Mouse (Mus musculus) E14TG2a.4 (cell line): ENCODE measurements around the gene Hs2st1.

Experiments
- H3K27me3 ChIP-seq: 2 replicates; pipeline ENCODE4 v1.6.1; 2014; ENCODE audit warnings: low read length, control low read depth; ENCODE audit not compliant: insufficient read depth
- H3K36me3 ChIP-seq: 2 replicates; pipeline ENCODE4 v1.6.1; 2014; ENCODE audit warnings: low read length, control low read depth; ENCODE audit not compliant: insufficient read depth
- H3K4me1 ChIP-seq: replicated peaks from 2 replicates; pipeline ENCODE4 v1.6.1; 2014; ENCODE audit warnings: low read depth, low read length, control low read depth
- H3K4me3 ChIP-seq: replicated peaks from 2 replicates; pipeline ENCODE4 v1.5.1; 2014; ENCODE audit warnings: mild to moderate bottlenecking, low read length
- H3K9me3 ChIP-seq: 2 replicates; pipeline ENCODE4 v1.6.1; 2014; ENCODE audit warnings: low read length, control low read depth
- CTCF ChIP-seq: conservative IDR thresholded peaks from 2 replicates; pipeline ENCODE4 v1.5.1; 2014; ENCODE audit warnings: low read length
- NANOG ChIP-seq: IDR thresholded peaks from 2 replicates; pipeline ENCODE4 v1.6.1; 2014; ENCODE audit warnings: borderline replicate concordance, low read length, mixed read lengths
- POU5F1 ChIP-seq: IDR thresholded peaks from 2 replicates; pipeline ENCODE4 v1.6.1; 2014; ENCODE audit warnings: low read length, borderline replicate concordance

Hs2st1 gene

DNA sequence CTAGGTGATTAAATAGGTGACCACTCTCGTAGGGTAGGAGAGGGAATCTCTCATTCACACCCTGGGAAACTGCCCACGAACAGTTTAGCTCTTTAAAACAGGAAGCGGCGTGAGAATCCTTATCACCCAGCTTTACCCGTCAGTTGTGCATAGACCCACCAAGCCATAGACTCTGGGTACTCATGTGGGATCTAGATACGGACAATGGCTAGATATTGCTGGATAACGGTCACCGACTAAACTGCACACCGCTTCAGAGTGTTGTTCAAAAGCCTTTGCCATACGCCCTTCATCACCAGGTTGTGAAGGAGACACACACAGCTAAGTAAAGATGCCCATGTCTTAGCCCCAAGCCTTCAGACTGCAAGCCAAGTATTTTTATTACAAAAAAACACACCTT is 185.3 kb downstream of the Hs2st1 start:
- H3K9me3 ChIP-seq = 0 out of 2 replicates have a peak, but pooled peaks cover 4% of the 10 kb centered on the region
- no peak overlapping the region for H3K4me3 ChIP-seq
- peaks cover 34% of the 10 kb centered on the region for H3K27me3 ChIP-seq
- TF ChIP-seq NANOG (no peak), POU5F1 (no peak), CTCF (no peak)
- H3K36me3 ChIP-seq = no peaks in the 10 kb centered on the region
- H3K4me1 ChIP-seq = peaks cover 8% of the 10 kb centered on the region

DNA sequence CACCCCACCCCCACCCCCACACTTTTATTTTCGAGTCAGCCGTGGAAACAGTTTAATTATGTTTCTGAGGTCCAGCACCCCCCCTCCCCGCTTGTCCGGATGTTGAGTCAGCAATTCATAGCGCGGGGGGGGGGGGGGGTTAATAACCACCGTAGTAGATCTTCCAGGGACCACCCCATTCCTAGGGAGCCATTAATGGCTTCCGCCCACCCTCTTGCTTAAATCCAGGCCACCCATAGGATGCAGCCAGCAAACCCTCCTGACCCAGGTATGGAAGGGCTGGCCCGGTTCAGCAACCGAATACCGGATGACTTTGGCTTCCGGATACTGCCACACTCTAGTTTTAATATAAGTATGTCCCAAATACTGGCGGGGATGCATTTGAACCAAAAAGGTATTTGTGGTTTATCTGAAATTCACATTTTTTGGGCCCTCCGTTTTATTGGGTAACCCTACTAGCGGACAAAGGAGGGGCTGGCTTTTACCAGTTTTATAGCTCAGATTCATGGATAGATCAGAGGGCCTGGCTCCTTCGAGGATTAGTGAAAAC is 188.5 kb downstream of the Hs2st1 start:
- H3K9me3 ChIP-seq = 0 out of 2 replicates have a peak, but pooled peaks cover 4% of the 10 kb centered on the region
- no peak overlapping the region for H3K4me3 ChIP-seq
- no peaks in the 10 kb centered on the region for H3K36me3 ChIP-seq
- TF ChIP-seq NANOG (no peak), CTCF (no peak), POU5F1 (no peak)
- peaks cover 39% of the 10 kb centered on the region for H3K27me3 ChIP-seq
- peaks cover 11% of the 10 kb centered on the region for H3K4me1 ChIP-seq

DNA sequence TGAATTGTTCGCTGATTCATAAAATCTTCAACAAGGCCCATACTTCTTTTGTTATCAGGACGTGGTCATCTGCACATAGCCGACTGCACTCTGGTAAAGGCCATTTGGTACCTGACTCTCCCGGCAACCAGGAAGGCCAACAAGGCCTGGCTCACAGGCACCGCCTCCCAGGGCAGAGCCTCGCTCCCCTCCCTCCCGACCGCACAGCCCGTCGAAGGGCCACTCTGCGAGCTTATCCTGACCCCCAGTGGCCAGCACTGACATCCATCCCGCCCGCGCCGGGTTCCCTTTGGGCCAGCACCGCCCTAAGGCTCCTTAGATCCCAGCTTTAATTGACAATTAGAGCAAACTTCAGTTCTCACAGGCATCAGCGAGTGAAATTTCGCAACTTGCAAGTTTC is 189.1 kb downstream of the Hs2st1 start:
- Histone ChIP-seq H3K9me3 (0 out of 2 replicates have a peak, but pooled peaks cover 4% of the 10 kb centered on the region), H3K4me3 (peak overlapping the region; percentile 57), H3K36me3 (no peaks in the 10 kb centered on the region), H3K4me1 (peaks cover 11% of the 10 kb centered on the region), H3K27me3 (peaks cover 41% of the 10 kb centered on the region)
- no peak for TF ChIP-seq POU5F1
- TF ChIP-seq NANOG = no peak
- no peak for TF ChIP-seq CTCF

DNA sequence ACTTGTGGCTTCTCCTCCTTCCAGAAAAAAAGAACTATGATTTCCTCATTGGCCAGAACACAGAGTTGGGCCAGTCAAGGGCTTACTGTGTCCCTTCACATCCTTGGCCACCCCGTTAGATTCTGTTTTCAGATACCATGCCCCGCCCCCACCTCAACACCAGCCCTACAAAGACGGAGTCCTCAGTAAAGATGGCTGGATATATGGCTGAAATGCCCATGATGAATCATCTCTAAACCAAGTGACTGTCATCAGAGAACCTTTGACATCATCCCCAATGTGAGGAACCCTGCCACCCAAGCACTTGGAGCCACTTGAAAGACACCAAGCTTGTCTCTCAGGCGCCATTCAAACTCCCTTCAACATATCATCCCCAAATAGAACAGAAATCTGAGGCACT is 190.2 kb downstream of the Hs2st1 start:
- no peak for TF ChIP-seq CTCF
- no peak for TF ChIP-seq NANOG
- TF ChIP-seq POU5F1 = no peak
- Histone ChIP-seq H3K4me3 (no peak overlapping the region), H3K4me1 (peaks cover 11% of the 10 kb centered on the region), H3K36me3 (no peaks in the 10 kb centered on the region), H3K9me3 (0 out of 2 replicates have a peak, but pooled peaks cover 4% of the 10 kb centered on the region), H3K27me3 (peaks cover 44% of the 10 kb centered on the region; the same call in 1 of the 2 replicates)
